Mouse (Mus musculus): Measurements from ENCODE around the gene Pank4.

Gene Pank4

DNA sequence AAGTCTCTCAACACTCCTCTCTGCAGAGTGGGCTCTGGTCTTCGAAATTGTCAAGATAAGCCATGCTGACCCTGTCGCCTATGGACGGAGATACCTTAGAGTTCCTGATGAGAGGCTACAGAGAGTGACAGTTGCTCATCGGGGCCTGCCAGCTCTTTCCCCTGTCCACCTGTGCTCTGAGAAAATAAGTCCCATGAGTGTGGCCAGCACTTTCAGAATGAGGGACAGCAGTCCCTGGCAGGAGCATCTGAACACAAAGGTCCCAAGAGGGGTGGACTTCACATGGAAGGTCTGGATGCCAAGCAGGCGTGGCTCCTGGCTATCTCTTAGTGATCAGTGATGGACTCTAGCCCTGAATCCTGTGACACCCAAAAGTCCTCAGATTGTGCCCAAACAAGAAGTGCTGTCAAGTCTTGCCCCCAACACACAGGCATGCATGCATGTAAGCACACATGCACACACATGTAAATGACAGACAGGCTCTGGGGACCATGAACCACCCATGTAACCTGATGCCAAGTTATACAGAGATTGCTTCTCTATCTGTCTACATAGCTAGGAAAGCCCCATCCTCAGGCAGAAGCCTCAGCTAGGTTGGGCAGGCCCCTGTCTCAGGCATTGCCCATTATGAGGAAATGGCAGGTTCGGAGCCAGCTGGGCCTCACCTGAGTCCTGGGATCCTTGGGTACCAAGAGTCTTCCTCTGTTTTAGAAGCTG is 20.4 kb upstream of the Pank4 start:
- DNase-seq (ENCODE audit: low spot score in 2 of 2): no peak

DNA sequence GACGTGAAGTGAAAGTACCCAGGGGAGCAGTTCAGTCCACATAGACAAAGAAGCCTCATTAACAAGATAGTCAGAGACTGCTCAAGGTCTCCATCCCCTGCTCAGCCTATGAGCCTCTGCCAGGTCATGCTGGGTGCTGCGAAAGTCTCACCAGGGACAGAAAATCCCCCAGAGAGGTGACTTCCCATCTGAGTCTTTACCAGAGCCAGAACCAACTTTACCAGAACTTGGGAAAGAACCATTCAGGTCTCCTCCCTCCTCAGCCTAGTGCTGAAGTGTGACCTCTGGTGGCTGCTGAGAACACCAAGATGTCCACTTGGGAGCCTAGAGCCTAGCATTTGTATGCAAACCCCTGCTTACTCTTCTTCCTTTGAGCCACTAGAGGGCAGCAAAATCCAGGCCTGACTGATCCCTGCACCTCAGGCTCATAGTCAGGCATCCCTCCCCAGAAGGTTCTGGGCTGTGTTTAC is 19.8 kb upstream of the Pank4 start:
- peak; percentile 61 to 78 for DNase-seq (ENCODE audit: low spot score in 2 of 2)

DNA sequence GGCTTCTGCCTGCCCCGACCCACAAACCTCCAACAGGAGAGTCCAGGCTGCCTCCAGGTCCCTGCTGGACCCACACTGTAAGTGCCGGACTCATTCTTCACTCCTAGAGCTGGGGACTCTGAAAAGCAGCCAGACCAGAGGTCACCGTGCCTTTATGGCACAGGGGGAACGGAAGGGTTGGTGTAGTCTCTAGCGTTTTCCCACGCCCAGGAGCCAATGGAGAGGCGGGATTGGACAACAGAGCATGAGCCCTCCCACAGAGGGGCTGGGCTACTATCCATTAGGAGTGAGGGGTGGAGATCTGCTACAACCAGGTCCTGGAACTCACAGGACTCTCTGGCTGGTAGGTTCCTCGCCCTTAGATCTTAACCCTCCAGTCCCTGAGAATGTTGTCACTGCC is 17.6 kb upstream of the Pank4 start:
- peak in 1 of 2 experiments; percentile 62 for DNase-seq (ENCODE audit: low spot score in 2 of 2)

DNA sequence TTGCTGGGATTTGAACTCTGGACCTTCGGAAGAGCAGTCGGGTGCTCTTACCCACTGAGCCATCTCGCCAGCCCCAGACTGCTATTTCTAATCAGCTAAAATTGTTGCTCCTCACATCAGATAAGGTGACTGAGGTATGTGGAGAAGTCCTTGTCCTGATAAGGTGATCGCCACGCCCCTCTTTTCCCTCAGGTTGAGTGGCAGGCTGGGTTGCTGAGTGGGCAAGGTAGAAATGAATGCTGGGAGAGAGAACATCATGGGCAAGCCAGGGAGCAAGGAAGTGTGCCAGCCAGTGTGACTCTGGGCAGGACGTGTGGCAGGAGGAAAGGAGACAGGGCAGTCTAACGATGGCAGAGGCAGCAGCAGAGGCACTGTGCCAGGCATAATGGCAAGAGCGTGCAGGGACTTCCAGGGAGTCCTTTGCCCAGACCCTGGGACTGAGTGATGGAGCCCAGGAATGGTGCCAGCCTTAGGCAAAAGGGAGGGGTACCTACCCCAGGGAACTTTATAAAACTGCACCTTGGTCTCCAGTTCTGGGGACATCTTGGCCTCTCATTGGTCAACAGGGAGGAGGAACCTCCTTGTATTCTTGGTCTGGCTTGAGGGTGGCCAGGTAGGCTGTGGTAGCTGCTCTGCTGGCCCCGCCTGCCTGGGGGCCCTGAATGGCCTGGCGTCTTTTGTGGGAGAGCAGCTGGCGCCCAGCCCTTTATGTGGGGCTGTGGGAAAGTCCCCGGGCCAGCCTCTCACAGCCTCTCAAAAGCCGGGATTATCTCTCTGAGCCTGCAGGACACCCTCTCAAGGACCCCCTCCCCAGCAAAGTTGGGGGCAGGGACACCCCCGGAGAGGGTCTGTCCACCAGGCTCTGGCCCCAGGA is 15.6 kb upstream of the Pank4 start:
- DNase-seq (ENCODE audit: low spot score in 2 of 2): no peak

DNA sequence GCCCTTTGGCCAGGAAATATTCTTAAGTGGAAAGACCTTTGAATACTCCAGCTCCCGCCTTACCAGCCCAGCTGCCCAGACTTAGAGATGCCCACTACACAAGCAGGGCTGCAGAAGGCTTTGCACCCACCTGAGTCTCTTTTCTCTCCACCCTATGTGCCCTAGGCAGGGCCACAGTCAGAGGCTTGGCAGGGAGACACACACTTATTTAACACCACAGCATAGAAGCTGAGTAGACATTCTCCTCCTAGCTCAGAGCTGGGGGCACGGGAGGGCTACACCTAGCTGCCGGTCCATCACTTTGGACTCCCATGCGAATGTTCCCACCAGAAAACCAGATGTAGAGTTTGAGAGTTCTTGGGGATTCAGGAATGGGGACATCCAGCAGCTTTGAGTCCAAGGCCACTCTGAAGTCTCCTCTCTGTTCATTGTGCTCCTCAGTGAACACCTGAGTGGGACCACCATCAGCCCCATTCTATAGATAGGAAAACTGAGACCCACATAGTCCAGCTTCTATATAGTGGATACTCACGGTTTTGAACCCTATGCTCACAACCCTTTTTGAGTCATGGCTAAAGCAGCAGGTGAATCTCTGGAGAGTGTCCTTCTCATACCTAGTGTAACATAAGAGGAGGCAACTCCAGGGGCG is 14.9 kb upstream of the Pank4 start:
- DNase-seq (ENCODE audit: low spot score in 2 of 2): no peak

DNA sequence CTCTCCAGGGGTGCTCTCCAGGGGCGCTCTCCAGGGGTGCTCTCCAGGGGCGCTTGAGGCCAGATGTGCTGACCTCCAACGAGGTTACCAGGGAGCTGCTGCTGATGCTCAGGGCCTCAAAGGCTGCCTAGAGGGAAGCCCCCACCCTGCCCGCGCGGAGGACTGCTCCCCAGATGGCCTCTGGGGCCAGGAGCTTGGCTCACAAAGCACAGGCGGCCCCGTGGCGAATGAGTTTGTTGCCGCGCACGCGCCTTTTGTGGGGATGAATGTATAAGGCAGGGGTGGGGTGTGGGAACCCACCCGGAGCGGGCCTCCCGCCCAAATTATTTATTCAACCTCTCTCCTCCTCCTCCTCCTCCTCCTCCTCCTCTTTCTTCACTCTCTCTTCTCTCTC is 14.3 kb upstream of the Pank4 start:
- DNase-seq (ENCODE audit: low spot score in 2 of 2): no peak

DNA sequence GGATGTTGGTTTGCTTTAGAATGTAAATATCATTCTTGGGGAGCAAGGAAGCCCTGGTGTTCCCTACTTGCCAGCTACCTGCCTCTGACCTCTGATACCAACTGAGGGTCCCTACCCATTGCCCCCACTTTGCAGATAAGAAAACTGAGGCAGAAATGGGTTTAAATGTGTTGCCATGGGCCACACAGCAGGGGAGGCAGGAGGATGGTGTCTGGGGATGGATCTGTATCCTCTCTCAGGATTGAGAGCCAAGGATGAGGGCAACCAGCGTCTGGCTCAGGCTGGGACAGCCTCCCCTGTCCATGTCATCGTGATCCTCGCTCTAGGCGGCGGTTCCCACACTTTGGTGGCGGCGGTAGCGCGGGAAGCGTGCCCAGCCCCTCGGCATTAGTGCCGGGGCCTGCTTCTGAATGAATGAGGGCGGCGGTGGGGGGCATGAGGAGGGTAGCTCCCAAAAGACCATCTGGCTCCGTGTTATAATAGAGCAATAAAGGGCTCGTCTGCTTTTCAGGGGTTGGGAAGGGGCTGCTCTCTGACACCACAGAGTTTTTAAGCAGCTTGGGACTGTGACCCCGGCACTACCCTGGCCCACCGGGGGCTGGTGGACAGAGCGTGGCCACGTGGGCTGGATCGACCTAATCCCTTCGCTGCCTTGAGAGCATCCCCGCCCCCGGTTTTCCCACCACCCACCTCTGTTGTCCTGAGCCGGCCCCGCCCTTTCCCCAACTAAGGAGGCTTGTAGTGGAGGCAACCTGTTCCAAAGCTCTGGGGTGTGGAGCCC is 11.3 kb upstream of the Pank4 start:
- DNase-seq (ENCODE audit: low spot score in 2 of 2): no peak

DNA sequence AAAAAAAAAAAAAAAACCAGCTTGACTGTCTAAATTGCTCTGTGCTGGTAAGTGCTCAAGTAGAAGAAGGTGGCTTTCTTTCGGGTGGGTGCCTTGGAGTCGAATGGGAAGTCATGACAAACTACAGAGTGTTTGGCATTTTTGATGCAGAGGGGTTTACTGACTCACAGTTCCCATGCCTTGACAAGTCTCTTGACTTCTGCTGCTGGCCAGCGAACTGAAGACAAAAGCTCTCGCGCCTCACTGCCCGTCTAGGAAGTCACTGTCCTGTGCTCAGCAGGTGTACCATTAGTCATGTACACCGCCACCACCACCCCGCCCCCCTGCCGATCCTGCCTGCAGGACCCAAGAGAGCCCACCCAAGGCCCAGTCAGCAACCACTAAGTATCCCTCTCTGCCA is 7.3 kb upstream of the Pank4 start:
- no peak for DNase-seq (ENCODE audit: low spot score in 2 of 2)

DNA sequence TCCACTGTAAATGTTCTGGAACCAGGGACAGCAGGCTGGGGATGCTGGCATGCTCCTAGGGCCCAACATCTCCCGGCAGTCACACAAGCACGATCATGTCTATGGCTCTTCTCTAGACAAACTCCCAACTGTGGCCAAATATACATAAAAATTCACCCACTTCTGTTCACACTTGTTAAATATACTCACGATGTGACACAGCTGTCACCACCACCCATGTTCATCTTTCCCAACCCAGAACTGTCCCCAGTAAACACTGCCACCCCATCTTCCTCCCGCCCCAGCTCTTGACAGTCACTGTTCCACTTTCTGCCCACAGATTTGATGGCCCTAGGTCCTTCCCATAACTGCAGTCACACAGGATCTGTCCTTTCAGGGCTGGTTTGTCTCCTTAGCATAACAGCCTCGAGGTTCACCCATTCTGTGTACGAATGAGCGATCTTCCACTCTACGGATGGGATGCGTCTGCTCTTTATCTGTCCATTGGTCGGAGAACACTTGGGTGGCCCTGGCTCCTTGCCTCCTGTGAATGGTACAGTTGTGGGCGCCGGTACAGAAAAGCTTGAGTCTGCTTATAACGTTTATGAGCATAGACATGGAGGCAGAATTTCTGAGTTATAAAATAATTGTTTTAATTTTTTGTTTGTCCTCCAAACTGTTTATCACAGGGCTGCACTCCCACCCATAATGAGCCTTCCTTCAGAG is 6.5 kb upstream of the Pank4 start:
- no peak for DNase-seq (ENCODE audit: low spot score in 2 of 2)

DNA sequence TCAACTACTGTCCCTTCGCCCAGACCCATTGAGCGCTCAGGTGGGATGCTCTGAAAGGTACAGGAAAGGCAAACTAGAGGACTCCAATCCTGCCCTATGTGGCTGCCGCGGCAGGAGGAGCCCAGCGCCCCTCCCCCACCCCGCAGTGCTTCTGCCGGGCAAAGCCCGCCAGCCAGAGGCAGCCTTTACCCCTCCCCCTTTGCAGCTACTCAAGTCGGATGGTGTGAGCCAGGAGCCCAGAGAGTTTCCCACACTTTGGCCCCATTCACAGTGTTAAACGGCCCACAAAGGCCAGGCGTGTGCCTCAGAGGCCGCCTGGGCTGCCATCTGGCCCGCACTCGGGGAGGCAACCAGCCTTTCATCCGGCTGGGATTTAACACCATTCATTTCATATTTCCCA is 5.8 kb upstream of the Pank4 start:
- DNase-seq (ENCODE audit: low spot score in 2 of 2): no peak

DNA sequence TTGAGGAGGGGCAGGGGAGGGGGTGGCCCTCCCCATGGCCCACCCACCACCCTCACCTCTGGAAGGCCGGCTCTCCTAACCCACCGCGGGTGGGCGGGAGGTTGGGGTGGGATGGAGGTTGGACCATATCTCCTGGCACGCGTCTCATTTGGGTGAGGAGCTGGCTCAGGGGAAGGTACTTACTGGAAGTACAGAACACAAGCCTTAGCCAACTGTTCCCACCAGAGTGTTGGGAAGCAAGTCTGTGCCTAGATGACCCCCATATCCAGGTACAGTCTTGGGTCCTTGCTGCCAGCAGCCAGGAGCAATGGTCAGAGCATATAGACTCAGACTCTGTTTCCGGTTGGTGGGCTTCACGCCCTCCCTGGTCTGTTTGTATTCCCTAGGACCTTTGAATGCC is 5.3 kb upstream of the Pank4 start:
- DNase-seq (ENCODE audit: low spot score in 2 of 2): no peak

DNA sequence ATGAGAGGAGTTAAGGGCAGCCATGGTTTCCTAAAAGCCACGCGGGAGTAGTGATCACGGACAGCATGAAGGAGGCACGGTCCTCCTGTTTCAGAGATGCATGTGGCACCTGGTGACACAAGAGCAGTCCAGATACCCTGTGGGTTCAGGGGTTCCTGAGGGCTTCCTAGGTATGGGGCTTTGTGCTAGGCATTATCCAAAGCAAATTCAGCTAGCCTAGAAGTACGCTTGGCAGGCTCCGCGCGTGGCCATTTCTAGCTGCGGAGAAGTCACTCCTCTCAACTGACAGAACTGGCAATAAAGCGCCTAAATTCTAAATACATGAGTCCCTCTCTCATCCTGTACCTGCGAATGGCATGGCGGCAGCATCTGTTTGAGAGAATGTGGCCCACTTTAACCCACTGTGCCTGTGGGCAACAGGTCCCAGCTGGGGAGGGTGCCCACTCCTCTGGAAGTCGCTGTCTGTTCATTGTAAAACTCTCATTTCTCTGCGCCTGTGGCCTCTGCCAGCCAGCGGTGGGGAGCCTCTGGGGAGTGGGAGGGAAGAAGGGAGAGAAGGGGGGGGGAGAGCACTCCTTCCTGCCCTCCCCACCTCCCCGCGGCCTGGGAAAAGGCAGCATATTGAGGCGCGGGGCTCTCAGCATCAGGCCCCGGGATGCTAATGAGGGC is 3.8 kb upstream of the Pank4 start:
- no peak for DNase-seq (ENCODE audit: low spot score in 2 of 2)

DNA sequence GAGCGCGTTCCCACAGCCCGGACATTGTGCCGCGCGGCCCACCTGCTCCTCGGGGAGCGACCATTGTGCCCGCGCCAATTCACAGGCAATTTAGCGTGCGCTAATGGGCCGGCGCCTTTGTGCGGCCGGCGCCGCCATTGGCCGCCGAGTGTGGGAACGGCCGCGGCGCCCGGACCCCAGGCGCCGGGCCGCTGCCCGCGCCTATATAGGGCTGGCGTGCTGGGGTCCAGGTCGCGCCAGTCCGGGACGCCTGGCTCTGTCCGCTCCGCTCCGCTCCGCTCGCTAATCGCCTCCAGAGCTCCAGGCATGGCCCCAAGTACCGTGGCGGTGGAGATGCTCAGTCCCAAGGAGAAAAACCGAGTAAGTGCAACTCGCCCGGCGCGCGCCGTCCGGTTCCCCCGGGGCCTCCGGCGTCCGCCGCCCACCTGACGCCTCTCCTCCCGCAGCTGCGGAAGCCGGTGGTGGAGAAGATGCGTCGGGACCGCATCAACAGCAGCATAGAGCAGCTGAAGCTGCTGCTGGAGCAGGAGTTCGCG is 3.2 kb upstream of the Pank4 start, which contains the start of gene Hes5:
Hes5 (plus strand) TSS at position 234 of the 536 bp plus-strand sequence.
- no peak for DNase-seq (ENCODE audit: low spot score in 2 of 2)

DNA sequence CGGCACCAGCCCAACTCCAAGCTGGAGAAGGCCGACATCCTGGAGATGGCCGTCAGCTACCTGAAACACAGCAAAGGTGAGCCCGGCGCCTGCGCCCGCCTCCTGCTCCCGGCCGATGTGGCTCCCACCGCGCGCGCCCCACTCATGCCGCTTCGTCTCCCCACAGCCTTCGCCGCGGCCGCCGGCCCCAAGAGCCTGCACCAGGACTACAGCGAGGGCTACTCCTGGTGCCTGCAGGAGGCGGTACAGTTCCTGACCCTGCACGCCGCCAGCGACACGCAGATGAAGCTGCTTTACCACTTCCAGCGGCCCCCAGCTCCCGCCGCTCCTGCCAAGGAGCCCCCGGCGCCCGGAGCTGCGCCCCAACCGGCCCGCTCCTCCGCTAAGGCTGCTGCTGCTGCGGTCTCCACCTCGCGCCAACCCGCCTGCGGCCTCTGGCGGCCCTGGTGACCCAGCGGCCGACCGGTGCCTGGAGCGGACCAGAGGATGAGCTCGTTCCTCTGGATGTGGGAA is 2.6 kb upstream of the Pank4 start:
- DNase-seq (ENCODE audit: low spot score in 2 of 2): no peak

DNA sequence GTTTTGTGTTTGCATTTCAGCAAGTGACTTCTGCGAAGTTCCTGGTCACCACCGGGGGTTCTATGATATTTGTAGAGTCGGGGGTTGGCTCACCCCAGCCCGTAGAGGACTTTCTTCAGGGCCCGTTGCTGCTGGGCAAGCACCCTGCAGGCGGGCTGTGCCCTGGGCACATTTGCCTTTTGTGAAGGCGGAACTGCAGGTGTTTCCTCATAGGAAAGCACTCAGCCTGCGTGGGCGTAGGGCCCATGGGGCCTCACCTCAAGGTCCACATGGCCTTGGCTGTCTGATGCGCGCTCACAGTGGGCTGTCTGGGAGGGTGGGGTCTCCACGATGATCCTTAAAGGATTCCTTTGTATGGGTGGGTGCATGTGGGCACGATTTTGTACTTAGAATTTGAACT is 2.0 kb upstream of the Pank4 start:
- DNase-seq (ENCODE audit: low spot score in 2 of 2): no peak

DNA sequence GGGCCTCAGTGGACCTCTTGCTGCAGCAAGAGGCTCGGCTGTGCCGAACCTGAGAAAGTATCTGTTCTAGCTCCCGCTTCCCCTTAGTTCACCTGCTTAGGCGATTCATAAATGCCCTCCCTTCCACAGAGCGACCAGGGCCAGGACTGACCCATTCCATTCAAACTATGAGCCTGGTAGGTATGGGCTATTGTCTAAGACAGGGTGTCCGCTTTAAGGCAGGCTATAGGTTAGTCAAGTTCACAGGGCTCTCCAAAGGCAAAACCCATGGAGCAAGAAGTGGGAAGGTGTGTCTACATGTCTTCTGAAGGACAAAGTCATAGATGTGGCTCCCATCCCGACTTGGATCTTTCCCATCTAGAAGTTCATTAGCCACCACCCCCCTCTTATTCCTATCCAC is 1.2 kb upstream of the Pank4 start:
- no peak for DNase-seq (ENCODE audit: low spot score in 2 of 2)

DNA sequence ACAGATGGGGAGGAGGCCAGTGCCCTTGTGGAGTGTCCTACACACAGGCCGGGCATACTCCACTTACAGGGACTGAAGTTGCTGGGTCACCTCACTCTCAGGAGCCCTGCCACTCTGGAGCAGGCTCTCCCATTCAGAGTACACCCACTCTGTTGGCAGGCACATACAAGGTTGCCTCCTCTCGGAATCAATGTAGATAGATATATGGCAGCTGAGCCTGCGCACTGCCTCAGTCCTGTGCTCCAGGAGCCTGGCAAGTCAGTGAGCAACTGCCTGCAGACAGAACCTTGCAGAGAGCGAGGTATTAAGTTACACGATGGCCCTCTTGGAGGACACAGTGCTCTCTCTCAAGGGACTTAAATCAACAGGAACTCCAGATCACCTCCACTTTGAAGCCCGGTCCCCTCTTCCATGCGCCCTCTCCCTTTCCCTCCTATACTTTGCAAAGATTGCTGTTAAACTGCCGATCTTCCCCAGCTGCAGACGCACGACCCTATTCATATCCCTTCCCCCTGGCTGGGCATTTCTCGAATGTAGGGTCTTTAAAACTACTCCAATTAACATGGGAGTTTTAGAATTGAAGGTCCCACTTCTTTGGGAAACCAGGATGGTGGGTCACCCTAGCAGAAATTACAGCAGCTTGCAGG is 610 bp upstream of the Pank4 start:
- no peak for DNase-seq (ENCODE audit: low spot score in 2 of 2)

DNA sequence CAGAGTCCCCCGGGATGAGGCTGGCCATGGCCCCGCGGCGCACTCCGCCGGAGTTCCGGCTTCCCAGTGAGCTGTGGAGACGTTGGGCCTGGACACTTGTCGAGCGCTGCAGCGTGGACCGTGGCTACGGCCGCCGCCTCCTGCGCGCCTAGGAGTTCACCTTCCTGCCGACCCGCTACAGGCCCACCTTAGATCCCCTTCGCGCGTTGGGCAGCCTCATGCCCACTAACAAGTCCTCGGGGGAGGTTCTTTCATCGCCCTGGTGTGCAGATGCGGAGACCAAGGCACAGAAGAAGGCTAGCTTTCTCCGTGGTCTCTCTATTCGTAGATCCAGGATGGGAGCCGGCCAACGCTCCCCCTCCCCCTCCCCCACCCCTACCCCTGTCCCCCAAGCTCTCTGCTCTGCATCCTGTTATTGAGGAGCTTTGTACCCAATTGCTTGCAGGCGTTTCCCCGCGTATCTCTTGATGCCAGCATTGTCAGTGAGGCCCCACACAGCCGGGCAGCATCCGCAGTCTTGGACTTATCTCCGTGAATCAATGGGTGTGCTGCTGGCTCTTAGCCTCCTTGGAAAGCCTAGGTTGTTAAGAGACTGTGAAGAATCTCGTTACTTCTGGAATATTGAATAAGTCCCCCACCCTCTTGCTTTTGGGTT is 785 bp downstream of the Pank4 start:
- DNase-seq (ENCODE audit: low spot score in 2 of 2): no peak

DNA sequence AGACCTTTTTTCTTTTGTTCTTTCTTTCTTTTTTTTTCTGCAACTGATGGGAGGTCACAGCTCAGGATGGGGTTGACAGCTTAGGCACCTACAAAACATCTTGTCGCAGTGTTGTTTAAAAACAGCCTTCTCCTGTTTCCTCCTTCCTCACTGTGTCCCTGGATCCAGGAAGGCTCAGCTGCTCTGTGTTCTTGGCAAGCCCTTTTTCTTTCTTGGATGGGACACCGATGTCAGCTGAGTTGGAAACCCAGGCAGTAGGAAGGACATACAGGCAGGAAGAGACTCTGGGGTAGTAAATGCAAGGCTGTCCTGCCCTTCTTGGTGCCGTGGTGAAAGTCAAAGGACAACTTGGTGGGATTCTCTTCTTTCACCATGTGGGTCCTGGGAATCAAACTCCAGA is 1.9 kb downstream of the Pank4 start:
- DNase-seq (ENCODE audit: low spot score in 2 of 2): no peak
